ENCODE assay signal across 21 mouse cellular contexts in genomic region chr2:18903301-18904068, GRCm38 (mm10).
DNase-seq lines count a peak whose midpoint lies in the region; ATAC-seq and TF ChIP-seq lines count a peak whose summit lies in the region.
"Had no signal": no experiment of that assay in that cellular context is flagged by ENCODE, and none has a peak within 500 bp of the region (broad histone marks: within the 10 kb centered on the region; RNA-seq: fewer than 3 reads in every experiment).

No protein-coding gene starts in this region.

- no peaks in the 10 kb centered on the region; the same call in 1 of the 2 replicates for H3K4me1 ChIP-seq in bone marrow, adult 2 months (ENCODE audit: control insufficient read depth, insufficient read depth, low read length)
- peaks cover 10% of the 10 kb centered on the region; the same call in 1 of the 2 replicates for H3K4me1 ChIP-seq in embryonic facial prominence, embryonic 10.5 days
- H3K4me1 ChIP-seq: embryonic facial prominence, embryonic 15.5 days; limb, embryonic 15.5 days had no signal

- WGBS in bone marrow, adult 2 months: 31% methylated on average over 9 of the region's 9 CpGs
- WGBS in embryonic facial prominence, embryonic 10.5 days: 91% methylated on average over 9 of the region's 9 CpGs

- no peak overlapping the region for H3K4me3 ChIP-seq in layer of hippocampus, adult 2 months
- no peak overlapping the region for H3K4me3 ChIP-seq in bone marrow, adult 2 months (replicated peaks; ENCODE audit: control insufficient read depth, low read depth, low read length)
- H3K4me3 ChIP-seq in embryonic facial prominence, embryonic 10.5 days: no peak overlapping the region
- H3K4me3 ChIP-seq: embryonic facial prominence, embryonic 15.5 days; hindbrain, embryonic 12.5 days; kidney, embryonic 15.5 days; left cerebral cortex, adult 2 months; limb, embryonic 15.5 days; midbrain, embryonic 12.5 days had no signal

- TF ChIP-seq POLR2A in bone marrow, adult 2 months (IDR thresholded peaks at IDR 0.05; ENCODE audit: borderline replicate concordance, control insufficient read depth, low read depth, low read length): no peak

- 0 out of 2 replicates have a peak, but pooled peaks cover 5% of the 10 kb centered on the region for H3K9me3 ChIP-seq in embryonic facial prominence, embryonic 10.5 days
- H3K9me3 ChIP-seq: embryonic facial prominence, embryonic 15.5 days; hindbrain, embryonic 12.5 days; kidney, embryonic 15.5 days; limb, embryonic 15.5 days; midbrain, embryonic 12.5 days had no signal

- H3K36me3 ChIP-seq in embryonic facial prominence, embryonic 10.5 days (replicated peaks): peaks cover 8% of the 10 kb centered on the region; the same call in 1 of the 2 replicates
- H3K36me3 ChIP-seq: hindbrain, embryonic 12.5 days; limb, embryonic 15.5 days; midbrain, embryonic 12.5 days had no signal

- 0 out of 2 replicates have a peak overlapping the region, but pooled peaks have one; percentile 18 for H3K27ac ChIP-seq in layer of hippocampus, adult 2 months
- 0 out of 2 replicates have a peak overlapping the region, but pooled peaks have one; percentile 6 for H3K27ac ChIP-seq in bone marrow, adult 2 months (ENCODE audit: control insufficient read depth, insufficient read depth, low read depth, low read length, poor library complexity)
- H3K27ac ChIP-seq in embryonic facial prominence, embryonic 10.5 days (replicated peaks): no peak overlapping the region
- H3K27ac ChIP-seq: embryonic facial prominence, embryonic 15.5 days; hindbrain, embryonic 12.5 days; kidney, embryonic 15.5 days; left cerebral cortex, adult 2 months; limb, embryonic 15.5 days; midbrain, embryonic 12.5 days had no signal

- TF ChIP-seq CTCF in layer of hippocampus, adult 2 months (conservative IDR thresholded peaks at IDR 0.05): no peak
- TF ChIP-seq CTCF in bone marrow, adult 2 months (IDR thresholded peaks at IDR 0.05; ENCODE audit: control insufficient read depth, insufficient read depth, low read length): no peak

- DNase-seq in layer of hippocampus, adult 2 months (ENCODE audit: low spot score in 2 of 2): no peak
- no peak for DNase-seq in layer of hippocampus, adult 9-11 months
- no peak for DNase-seq in retina, embryonic 14.5 days (ENCODE audit: low spot score)
- DNase-seq in embryonic facial prominence, embryonic 10.5 days (ENCODE audit: low spot score): no peak
- DNase-seq: adrenal gland, postnatal 14 days; cerebellum, adult 18-20 months; cerebellum, postnatal 36 days; gastrocnemius, postnatal 10 days; kidney, adult 11 months; kidney, postnatal 4 days; right cerebral cortex, postnatal 14 days had no signal

- peak; percentile 53 for ATAC-seq in common myeloid progenitor, adult 5-6 weeks (replicated peaks; ENCODE audit: low read depth, poor library complexity, severe bottlenecking)
- ATAC-seq in neutrophil, adult 5-6 weeks (ENCODE audit: extremely low read depth, insufficient number of reproducible peaks, low FRiP score, poor library complexity, severe bottlenecking): peak; percentile 67
- ATAC-seq: forebrain, embryonic 14.5 days had no signal

- H3K27me3 ChIP-seq in embryonic facial prominence, embryonic 10.5 days (replicated peaks; ENCODE audit: low read depth, poor library complexity, severe bottlenecking): no peaks in the 10 kb centered on the region
- H3K27me3 ChIP-seq: embryonic facial prominence, embryonic 15.5 days; hindbrain, embryonic 12.5 days; kidney, embryonic 15.5 days; limb, embryonic 15.5 days; midbrain, embryonic 12.5 days had no signal
